Mouse (Mus musculus): Measurements from ENCODE around the gene Col18a1. TPM values are rescaled to one million over a fixed set of nuclear protein-coding genes. Genes with fewer than 3 reads are reported as not detected.

Gene Col18a1
- polyA plus RNA-seq, 1 experiment = 35.2 TPM

- H3K4me3 ChIP-seq (ENCODE audit: low read depth, low read length) = no peak overlapping the region
- no peak overlapping the region for H3K27ac ChIP-seq (ENCODE audit: insufficient read depth, low read depth, low read length)
- H3K36me3 ChIP-seq (ENCODE audit: control insufficient read depth, insufficient read depth, low read length) = no peaks in the 10 kb centered on the region
Measured at GRCm38 (mm10) chr10:77064659-77065058, 101.7 kb downstream of the Col18a1 start.

GRCm38 (mm10) chr10:77064239-77064638 lies 102.1 kb downstream of the Col18a1 start:
- H3K4me1 ChIP-seq (ENCODE audit: control insufficient read depth, insufficient read depth, insufficient read length, low read length) = peaks cover 2% of the 10 kb centered on the region
- no peaks in the 10 kb centered on the region for H3K27me3 ChIP-seq (ENCODE audit: control insufficient read depth, insufficient read depth, low read length)
- no peak overlapping the region for H3K27ac ChIP-seq (ENCODE audit: insufficient read depth, low read depth, low read length)
- no peak overlapping the region for H3K4me3 ChIP-seq (ENCODE audit: low read depth, low read length)
- TF ChIP-seq POLR2A (IDR thresholded peaks at IDR 0.05; ENCODE audit: low read depth, low read length) (no peak), CTCF (IDR thresholded peaks at IDR 0.05; ENCODE audit: extremely low read depth, insufficient read length, insufficient replicate concordance, low read depth, low read length) (no peak)
- 92% methylated on average over 3 of the region's 3 CpGs for WGBS
- no peaks in the 10 kb centered on the region for H3K36me3 ChIP-seq (ENCODE audit: control insufficient read depth, insufficient read depth, low read length)

More at GRCm38 (mm10) chr10:77064659-77065058, 101.7 kb downstream of the Col18a1 start:
- TF ChIP-seq POLR2A (IDR thresholded peaks at IDR 0.05; ENCODE audit: low read depth, low read length) (no peak), CTCF (IDR thresholded peaks at IDR 0.05; ENCODE audit: extremely low read depth, insufficient read length, insufficient replicate concordance, low read depth, low read length) (no peak)
- no peaks in the 10 kb centered on the region for H3K27me3 ChIP-seq (ENCODE audit: control insufficient read depth, insufficient read depth, low read length)
- peaks cover 3% of the 10 kb centered on the region for H3K4me1 ChIP-seq (ENCODE audit: control insufficient read depth, insufficient read depth, insufficient read length, low read length)

- Histone ChIP-seq H3K36me3 (ENCODE audit: control insufficient read depth, insufficient read depth, low read length) (no peaks in the 10 kb centered on the region), H3K4me3 (ENCODE audit: low read depth, low read length) (no peak overlapping the region), H3K4me1 (ENCODE audit: control insufficient read depth, insufficient read depth, insufficient read length, low read length) (no peaks in the 10 kb centered on the region), H3K27me3 (ENCODE audit: control insufficient read depth, insufficient read depth, low read length) (no peaks in the 10 kb centered on the region), H3K27ac (ENCODE audit: insufficient read depth, low read depth, low read length) (no peak overlapping the region)
- no peak for TF ChIP-seq POLR2A (IDR thresholded peaks at IDR 0.05; ENCODE audit: low read depth, low read length)
- TF ChIP-seq CTCF (IDR thresholded peaks at IDR 0.05; ENCODE audit: extremely low read depth, insufficient read length, insufficient replicate concordance, low read depth, low read length) = no peak
- 67% methylated on average over 11 of the region's 11 CpGs for WGBS
Measured at GRCm38 (mm10) chr10:77062393-77063010, 103.8 kb downstream of the Col18a1 start.

- H3K4me1 ChIP-seq (ENCODE audit: control insufficient read depth, insufficient read depth, insufficient read length, low read length) = peaks cover 5% of the 10 kb centered on the region
- 35% methylated on average over 3 of the region's 3 CpGs for WGBS
- no peaks in the 10 kb centered on the region for H3K36me3 ChIP-seq (ENCODE audit: control insufficient read depth, insufficient read depth, low read length)
- H3K27ac ChIP-seq (ENCODE audit: insufficient read depth, low read depth, low read length) = no peak overlapping the region
- no peaks in the 10 kb centered on the region for H3K27me3 ChIP-seq (ENCODE audit: control insufficient read depth, insufficient read depth, low read length)
- TF ChIP-seq CTCF (IDR thresholded peaks at IDR 0.05; ENCODE audit: extremely low read depth, insufficient read length, insufficient replicate concordance, low read depth, low read length) (no peak), POLR2A (IDR thresholded peaks at IDR 0.05; ENCODE audit: low read depth, low read length) (no peak)
- no peak overlapping the region for H3K4me3 ChIP-seq (ENCODE audit: low read depth, low read length)
Measured at GRCm38 (mm10) chr10:77061426-77061825, 104.9 kb downstream of the Col18a1 start.

DNA sequence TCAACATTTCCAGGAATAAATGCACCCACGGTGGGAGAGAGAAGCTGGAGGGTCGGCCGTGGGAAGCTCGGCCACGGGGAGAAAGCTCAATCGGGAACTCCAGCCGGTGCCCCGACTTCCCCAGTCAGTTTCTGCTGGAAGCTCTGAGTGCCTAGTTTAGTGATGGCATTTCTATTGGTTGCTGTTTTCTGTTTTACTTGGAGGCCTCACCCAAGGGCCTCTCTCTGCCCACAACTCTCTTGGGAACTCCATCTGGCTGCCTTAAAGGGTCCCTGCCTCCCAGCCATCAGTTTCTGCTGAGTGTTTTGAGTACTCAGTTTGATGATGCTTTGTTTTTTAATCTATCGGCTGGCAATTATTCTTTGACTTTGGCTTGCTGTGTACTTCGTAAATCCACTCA lies 109.6 kb downstream of the Col18a1 start:
- no peaks in the 10 kb centered on the region for H3K27me3 ChIP-seq (ENCODE audit: control insufficient read depth, insufficient read depth, low read length)
- H3K36me3 ChIP-seq (ENCODE audit: control insufficient read depth, insufficient read depth, low read length) = no peaks in the 10 kb centered on the region
- TF ChIP-seq POLR2A (IDR thresholded peaks at IDR 0.05; ENCODE audit: low read depth, low read length) (no peak), CTCF (IDR thresholded peaks at IDR 0.05; ENCODE audit: extremely low read depth, insufficient read length, insufficient replicate concordance, low read depth, low read length) (no peak)
- WGBS = 56% methylated on average over 10 of the region's 10 CpGs
- no peak overlapping the region for H3K4me3 ChIP-seq (ENCODE audit: low read depth, low read length)
- H3K27ac ChIP-seq (ENCODE audit: insufficient read depth, low read depth, low read length) = 0 out of 2 replicates have a peak overlapping the region, but pooled peaks have one; percentile 7
- peaks cover 5% of the 10 kb centered on the region for H3K4me1 ChIP-seq (ENCODE audit: control insufficient read depth, insufficient read depth, insufficient read length, low read length)

DNA sequence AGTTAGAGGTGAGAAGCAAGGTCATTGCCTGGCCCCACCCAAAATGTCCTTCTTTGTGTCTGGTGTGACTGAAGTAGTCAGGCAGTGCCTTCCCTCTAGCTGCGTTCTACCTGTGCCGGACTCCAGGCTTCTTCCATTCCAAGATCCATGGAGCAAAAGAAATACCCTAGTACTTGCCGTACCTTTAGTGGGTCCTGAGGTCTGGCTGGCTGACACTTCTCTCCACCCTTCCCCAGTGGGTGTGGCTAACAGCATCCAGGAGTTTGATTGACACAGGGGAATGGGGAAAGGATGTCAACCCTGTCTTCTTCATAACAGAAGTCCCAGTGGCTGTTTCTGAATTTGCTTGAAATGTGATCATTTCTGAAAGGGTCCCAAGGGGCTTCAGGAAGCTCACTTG lies 117.7 kb downstream of the Col18a1 start:
- WGBS = 98% methylated on average over 3 of the region's 3 CpGs
- H3K36me3 ChIP-seq (ENCODE audit: control insufficient read depth, insufficient read depth, low read length) = peaks cover 19% of the 10 kb centered on the region
- H3K27me3 ChIP-seq (ENCODE audit: control insufficient read depth, insufficient read depth, low read length) = no peaks in the 10 kb centered on the region
- H3K27ac ChIP-seq (ENCODE audit: insufficient read depth, low read depth, low read length) = no peak overlapping the region
- no peak overlapping the region for H3K4me3 ChIP-seq (ENCODE audit: low read depth, low read length)
- peaks cover 5% of the 10 kb centered on the region; the same call in 1 of the 2 replicates for H3K4me1 ChIP-seq (ENCODE audit: control insufficient read depth, insufficient read depth, insufficient read length, low read length)
- no peak for TF ChIP-seq POLR2A (IDR thresholded peaks at IDR 0.05; ENCODE audit: low read depth, low read length)
- no peak for TF ChIP-seq CTCF (IDR thresholded peaks at IDR 0.05; ENCODE audit: extremely low read depth, insufficient read length, insufficient replicate concordance, low read depth, low read length)

GRCm38 (mm10) chr10:77048196-77048595 lies 118.2 kb downstream of the Col18a1 start:
- H3K4me3 ChIP-seq (ENCODE audit: low read depth, low read length) = no peak overlapping the region
- H3K36me3 ChIP-seq (ENCODE audit: control insufficient read depth, insufficient read depth, low read length) = peaks cover 21% of the 10 kb centered on the region
- WGBS = 52% methylated on average over 4 of the region's 4 CpGs
- H3K4me1 ChIP-seq (ENCODE audit: control insufficient read depth, insufficient read depth, insufficient read length, low read length) = peaks cover 5% of the 10 kb centered on the region; the same call in 1 of the 2 replicates
- H3K27me3 ChIP-seq (ENCODE audit: control insufficient read depth, insufficient read depth, low read length) = no peaks in the 10 kb centered on the region
- TF ChIP-seq CTCF (IDR thresholded peaks at IDR 0.05; ENCODE audit: extremely low read depth, insufficient read length, insufficient replicate concordance, low read depth, low read length) = no peak
- no peak for TF ChIP-seq POLR2A (IDR thresholded peaks at IDR 0.05; ENCODE audit: low read depth, low read length)
- H3K27ac ChIP-seq (ENCODE audit: insufficient read depth, low read depth, low read length) = no peak overlapping the region

Data from small intestine, adult 2 months (tissue).